Mouse (Mus musculus): Measurements from ENCODE around the gene Helz2.

DNA sequence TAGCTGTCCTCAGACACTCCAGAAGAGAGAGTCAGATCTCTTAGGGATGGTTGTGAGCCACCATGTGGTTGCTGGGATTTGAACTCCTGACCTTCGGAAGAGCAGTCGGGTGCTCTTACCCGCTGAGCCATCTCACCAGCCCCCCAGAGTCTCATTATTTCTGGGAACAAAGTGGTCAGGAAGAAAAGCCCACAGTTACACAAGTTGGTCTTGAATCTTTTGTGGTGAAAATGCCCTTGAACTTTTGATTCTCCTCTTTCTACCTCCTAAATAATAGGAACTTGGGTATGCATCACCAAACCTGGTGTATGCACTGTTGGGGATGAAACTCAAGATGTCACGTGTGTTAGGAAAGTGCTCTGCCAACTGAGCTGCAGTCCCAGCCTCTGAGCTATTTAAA is 49.9 kb downstream of the Helz2 start:
- TF ChIP-seq POLR2A (IDR thresholded peaks at IDR 0.05; ENCODE audit: low read depth, low read length), result no peak
- TF ChIP-seq CTCF (IDR thresholded peaks at IDR 0.05; ENCODE audit: extremely low read depth, insufficient read length, insufficient replicate concordance, low read depth, low read length), result no peak
